Mouse (Mus musculus) G1E (cell line): ENCODE results near the gene Mybl2. TPM values are rescaled to one million over a fixed set of nuclear protein-coding genes. Genes with fewer than 3 reads are reported as not detected.

Source experiments
- ATAC-seq: 2 replicates; pipeline ENCODE4 v1.8.0; 2016; ENCODE audit warnings: mild to moderate bottlenecking; ENCODE audit not compliant: insufficient number of reproducible peaks, poor library complexity, low FRiP score, severe bottlenecking; ENCODE audit errors: extremely low read depth
- DNase-seq: peaks from one replicate; pipeline ENCODE4 v3.0.0; 2012; ENCODE audit warnings: low spot score
- H3K27me3 ChIP-seq: 2 replicates; pipeline ENCODE4 v1.6.1; 2012; ENCODE audit warnings: mild to moderate bottlenecking, low read length, inconsistent platforms; ENCODE audit not compliant: insufficient read depth
- H3K36me3 ChIP-seq: replicated peaks from 2 replicates; pipeline ENCODE3; 2012; ENCODE audit warnings: mild to moderate bottlenecking, inconsistent platforms
- H3K4me1 ChIP-seq: 2 replicates; pipeline ENCODE4 v1.6.1; 2012; ENCODE audit warnings: low read depth, low read length, inconsistent platforms, mixed read lengths; ENCODE audit not compliant: insufficient read depth
- H3K4me3 ChIP-seq: 2 replicates; pipeline ENCODE4 v1.5.1; 2012; ENCODE audit warnings: low read depth, mild to moderate bottlenecking, inconsistent platforms, low read length, moderate library complexity, mixed read lengths
- H3K9me3 ChIP-seq: replicated peaks from 2 replicates; pipeline ENCODE4 v1.6.1; 2012; ENCODE audit warnings: inconsistent platforms
- CTCF ChIP-seq: IDR thresholded peaks from 2 replicates; pipeline ENCODE4 v1.5.1; 2012; ENCODE audit warnings: low read depth, low read length, inconsistent platforms, mixed read lengths
- GATA1 ChIP-seq: IDR thresholded peaks from 2 replicates; pipeline ENCODE4 v1.6.1; 2012; ENCODE audit warnings: borderline replicate concordance, low read length, inconsistent platforms, mixed read lengths
- GATA2 ChIP-seq: IDR thresholded peaks from 2 replicates; pipeline ENCODE4 v1.6.1; 2012; ENCODE audit warnings: low read depth, low read length, inconsistent platforms, borderline replicate concordance
- POLR2AphosphoS5 ChIP-seq: IDR thresholded peaks from 2 replicates; pipeline ENCODE4 v1.6.1; 2012; ENCODE audit warnings: low read depth, low read length, inconsistent platforms; ENCODE audit not compliant: insufficient replicate concordance
- TAL1 ChIP-seq: conservative IDR thresholded peaks from 2 replicates; pipeline ENCODE4 v1.6.1; 2012; ENCODE audit warnings: low read depth, low read length, inconsistent platforms, mixed read lengths
- polyA plus RNA-seq: library from polyadenylated mRNA; stranded (reverse); fragments of >175 nt; gene quantifications from 2 replicates; pipeline ENCODE4 v1.2.3, GENCODE M21; 2012
- total RNA-seq, 2 experiments: library from RNA; stranded (forward) in 1 of 2; stranded (reverse) in 1 of 2; fragments of 200-1000 nt in 1 of 2; fragments of >200 nt in 1 of 2; fragmentation: Nextera tagmentation in 1 of 2; gene quantifications; 2 replicates each; pipeline ENCODE4 v1.2.3; 2014 to 2017

Gene Mybl2
- total and polyA plus RNA-seq, 3 experiments: 43.8 to 122 (median 55.2) TPM

- Histone ChIP-seq H3K27me3 (no peaks in the 10 kb centered on the region), H3K9me3 (no peaks in the 10 kb centered on the region), H3K4me3 (no peak overlapping the region), H3K4me1 (peaks cover 2% of the 10 kb centered on the region; the same call in 1 of the 2 replicates), H3K36me3 (peaks cover 91% of the 10 kb centered on the region)
- TF ChIP-seq CTCF (no peak), GATA2 (no peak), POLR2AphosphoS5 (no peak), TAL1 (no peak), GATA1 (no peak)
- ATAC-seq: no peak
- DNase-seq: no peak
Measured at GRCm38 (mm10) chr2:163039940-163040339, 14.5 kb upstream of the Mybl2 start.

- H3K27me3 ChIP-seq: no peaks in the 10 kb centered on the region
- ATAC-seq: peak; percentile 63
- no peaks in the 10 kb centered on the region for H3K4me1 ChIP-seq
- no peak overlapping the region for H3K4me3 ChIP-seq
- no peaks in the 10 kb centered on the region for H3K9me3 ChIP-seq
- no peak for DNase-seq
- TF ChIP-seq CTCF (0 out of 2 replicates have a peak, but pooled peaks have one; percentile 18), TAL1 (no peak), GATA1 (no peak), GATA2 (no peak)
- peaks cover 70% of the 10 kb centered on the region for H3K36me3 ChIP-seq
Measured at GRCm38 (mm10) chr2:163048125-163048524, 6.4 kb upstream of the Mybl2 start.

GRCm38 (mm10) chr2:163049116-163049515, 5.4 kb upstream of the Mybl2 start:
- no peaks in the 10 kb centered on the region for H3K9me3 ChIP-seq
- DNase-seq: no peak
- no peaks in the 10 kb centered on the region for H3K27me3 ChIP-seq
- peaks cover 61% of the 10 kb centered on the region for H3K36me3 ChIP-seq
- no peak for ATAC-seq
- peaks cover 6% of the 10 kb centered on the region for H3K4me1 ChIP-seq
- TF ChIP-seq GATA1 (no peak), CTCF (no peak), GATA2 (no peak)
- H3K4me3 ChIP-seq: no peak overlapping the region

GRCm38 (mm10) chr2:163051691-163052090, 2.8 kb upstream of the Mybl2 start:
- Histone ChIP-seq H3K9me3 (no peaks in the 10 kb centered on the region), H3K36me3 (peaks cover 47% of the 10 kb centered on the region), H3K27me3 (no peaks in the 10 kb centered on the region), H3K4me3 (no peak overlapping the region), H3K4me1 (peaks cover 23% of the 10 kb centered on the region)
- ATAC-seq: no peak
- DNase-seq: no peak
- no peak for TF ChIP-seq GATA2

GRCm38 (mm10) chr2:163052101-163052500, 2.4 kb upstream of the Mybl2 start:
- Histone ChIP-seq H3K4me1 (peaks cover 27% of the 10 kb centered on the region), H3K4me3 (no peak overlapping the region), H3K27me3 (no peaks in the 10 kb centered on the region), H3K9me3 (no peaks in the 10 kb centered on the region), H3K36me3 (peaks cover 47% of the 10 kb centered on the region)
- ATAC-seq (no peak), DNase-seq (no peak)
- TF ChIP-seq CTCF (no peak), GATA1 (no peak), POLR2AphosphoS5 (no peak), TAL1 (no peak), GATA2 (no peak)

- Histone ChIP-seq H3K4me3 (no peak overlapping the region), H3K9me3 (no peaks in the 10 kb centered on the region), H3K27me3 (no peaks in the 10 kb centered on the region), H3K4me1 (peaks cover 28% of the 10 kb centered on the region), H3K36me3 (peaks cover 44% of the 10 kb centered on the region)
- ATAC-seq: no peak
- no peak for DNase-seq
- TF ChIP-seq GATA1 (no peak), GATA2 (no peak), TAL1 (no peak), POLR2AphosphoS5 (no peak), CTCF (no peak)
Measured at GRCm38 (mm10) chr2:163052826-163053225, 1.7 kb upstream of the Mybl2 start.

GRCm38 (mm10) chr2:163054891-163055494, 506 bp downstream of the Mybl2 start:
- H3K4me1 ChIP-seq: peaks cover 48% of the 10 kb centered on the region
- H3K27me3 ChIP-seq: no peaks in the 10 kb centered on the region
- ATAC-seq (peak; percentile 19), DNase-seq (peak; percentile 48)
- peak overlapping the region; percentile 84 for H3K4me3 ChIP-seq
- H3K36me3 ChIP-seq: peaks cover 52% of the 10 kb centered on the region
- no peak for TF ChIP-seq GATA1
- no peak for TF ChIP-seq TAL1
- no peak for TF ChIP-seq CTCF
- TF ChIP-seq GATA2: no peak
- TF ChIP-seq POLR2AphosphoS5: no peak
- no peaks in the 10 kb centered on the region for H3K9me3 ChIP-seq
